Comparison of ENCODE assay signal across 8 mouse cellular contexts in the genomic region with DNA sequence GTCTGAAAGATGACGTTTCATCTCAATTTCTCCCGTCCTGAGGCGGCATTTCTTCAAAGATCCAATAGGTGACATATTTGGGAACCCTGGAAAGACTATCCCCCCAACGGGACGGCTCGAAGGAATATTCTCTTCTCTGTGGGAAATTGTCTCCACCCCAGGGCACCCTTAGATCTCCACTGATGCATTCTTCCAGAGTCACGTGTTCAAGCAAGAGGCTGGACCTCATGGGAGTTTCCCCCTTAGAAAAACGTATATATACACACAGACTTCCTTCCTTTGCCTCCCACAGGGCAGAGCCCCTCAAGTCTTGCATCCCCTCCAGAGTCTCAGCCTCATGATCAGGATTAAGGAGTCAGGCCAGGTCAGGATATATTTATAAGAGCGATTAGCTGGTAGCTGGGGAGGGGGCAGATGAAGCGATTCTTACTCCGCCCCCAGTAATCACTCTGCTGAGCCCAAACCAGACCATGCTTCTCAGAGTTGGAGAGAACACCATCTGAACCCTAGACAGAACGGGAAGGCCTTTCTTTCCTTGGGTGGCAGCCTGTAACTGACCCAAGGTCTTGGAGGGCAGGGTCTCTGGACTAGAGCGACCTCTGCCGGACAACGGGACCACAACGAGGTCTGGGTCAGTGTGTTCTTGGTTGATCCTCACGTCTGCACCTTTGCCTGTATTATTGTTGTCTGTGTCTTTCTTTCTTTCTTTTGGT. TPM values are rescaled to one million over a fixed set of nuclear protein-coding genes. Genes with fewer than 3 reads are reported as not detected.
A peak's percentile ranks its signal among the peaks of the same experiment; 100 is the strongest.
DNase-seq lines count a peak whose midpoint lies in the region; ATAC-seq and TF ChIP-seq lines count a peak whose summit lies in the region.

TSS of gene Rtbdn (plus strand) at position 464 of the 713 bp plus-strand sequence.

- peak within 1 kb of the TSS; percentile 76 for H3K4me2 ChIP-seq in heart, embryonic 13.5 days
- H3K4me2 ChIP-seq in forebrain, embryonic 13.5 days, result peak within 1 kb of the TSS; percentile 91
- peak within 1 kb of the TSS; percentile 36 for H3K4me2 ChIP-seq in liver, embryonic 16.5 days (ENCODE audit: low read depth, low read length)

- peak; percentile 31; the same call in 1 of the 2 replicates for TF ChIP-seq CTCF in bone marrow, adult 2 months (IDR thresholded peaks at IDR 0.05; ENCODE audit: control insufficient read depth, insufficient read depth, low read length)

- no peak for TF ChIP-seq POLR2A in bone marrow, adult 2 months (IDR thresholded peaks at IDR 0.05; ENCODE audit: borderline replicate concordance, control insufficient read depth, low read depth, low read length)

- intact Hi-C loops in gastrocnemius, postnatal 36 days (cut with DNase I), result no loop called here

- whole genome bisulfite sequencing in heart, embryonic 13.5 days, result 12% methylated on average over 17 of the region's 17 CpGs
- 15% methylated on average over 17 of the region's 17 CpGs for WGBS in bone marrow, adult 2 months
- 8% methylated on average over 17 of the region's 17 CpGs for WGBS in forebrain, embryonic 13.5 days
- WGBS in liver, embryonic 16.5 days (ENCODE audit: insufficient replicate concordance), result 10% methylated on average over 17 of the region's 17 CpGs

- no peak for DNase-seq in heart, adult 9 months (ENCODE audit: low spot score in 2 of 2)
- no peak for DNase-seq in adrenal gland, postnatal 25 days
- no peak for DNase-seq in gastrocnemius, postnatal 36 days
- no peak for DNase-seq in layer of hippocampus, postnatal 10 days (ENCODE audit: low spot score in 2 of 2)

- H3K9me3 ChIP-seq in heart, embryonic 13.5 days, result no peaks in the 10 kb centered on the region
- H3K9me3 ChIP-seq in forebrain, embryonic 13.5 days (replicated peaks), result no peaks in the 10 kb centered on the region
- no peaks in the 10 kb centered on the region for H3K9me3 ChIP-seq in liver, embryonic 16.5 days (replicated peaks; ENCODE audit: control insufficient read depth, low read length)

- H3K27ac ChIP-seq in heart, embryonic 13.5 days (replicated peaks), result no peak within 1 kb of the TSS
- no peak within 1 kb of the TSS for H3K27ac ChIP-seq in bone marrow, adult 2 months (ENCODE audit: control insufficient read depth, insufficient read depth, low read depth, low read length, poor library complexity)
- 0 out of 2 replicates have a peak within 1 kb of the TSS, but pooled peaks have one; percentile 54 for H3K27ac ChIP-seq in forebrain, embryonic 13.5 days
- no peak within 1 kb of the TSS for H3K27ac ChIP-seq in liver, embryonic 16.5 days (ENCODE audit: low read length)

- H3K36me3 ChIP-seq in heart, embryonic 13.5 days, result no peaks in the 10 kb centered on the region
- H3K36me3 ChIP-seq in forebrain, embryonic 13.5 days (ENCODE audit: poor library complexity, severe bottlenecking), result no peaks in the 10 kb centered on the region
- H3K36me3 ChIP-seq in liver, embryonic 16.5 days (ENCODE audit: control insufficient read depth, insufficient read depth), result no peaks in the 10 kb centered on the region

- peaks cover 19% of the 10 kb centered on the region for H3K4me1 ChIP-seq in heart, embryonic 13.5 days
- H3K4me1 ChIP-seq in bone marrow, adult 2 months (ENCODE audit: control insufficient read depth, insufficient read depth, low read length), result no peaks in the 10 kb centered on the region
- H3K4me1 ChIP-seq in forebrain, embryonic 13.5 days, result peaks cover 29% of the 10 kb centered on the region
- H3K4me1 ChIP-seq in liver, embryonic 16.5 days (ENCODE audit: control insufficient read depth, low read depth, low read length), result peaks cover 13% of the 10 kb centered on the region

- H3K9ac ChIP-seq in heart, embryonic 13.5 days, result 0 out of 2 replicates have a peak within 1 kb of the TSS, but pooled peaks have one; percentile 54
- peak within 1 kb of the TSS; percentile 76 for H3K9ac ChIP-seq in forebrain, embryonic 13.5 days
- no peak within 1 kb of the TSS for H3K9ac ChIP-seq in liver, embryonic 16.5 days (ENCODE audit: low read depth, low read length)

- peaks cover 94% of the 10 kb centered on the region for H3K27me3 ChIP-seq in heart, embryonic 13.5 days (replicated peaks)
- peaks cover 82% of the 10 kb centered on the region for H3K27me3 ChIP-seq in forebrain, embryonic 13.5 days
- H3K27me3 ChIP-seq in liver, embryonic 16.5 days (ENCODE audit: control insufficient read depth, insufficient read depth, low read depth, low read length), result peaks cover 79% of the 10 kb centered on the region

- no peak for ATAC-seq in heart, embryonic 13.5 days (ENCODE audit: extremely low read depth, insufficient number of reproducible peaks, low FRiP score, low TSS enrichment)
- ATAC-seq in forebrain, embryonic 13.5 days, result peak; percentile 10; the same call in 1 of the 2 replicates
- no peak for ATAC-seq in liver, embryonic 16.5 days (ENCODE audit: low read depth)

- peak within 1 kb of the TSS; percentile 51 for H3K4me3 ChIP-seq in heart, embryonic 13.5 days
- no peak within 1 kb of the TSS for H3K4me3 ChIP-seq in bone marrow, adult 2 months (replicated peaks; ENCODE audit: control insufficient read depth, low read depth, low read length)
- peak within 1 kb of the TSS; percentile 69 for H3K4me3 ChIP-seq in forebrain, embryonic 13.5 days
- H3K4me3 ChIP-seq in liver, embryonic 16.5 days (ENCODE audit: low read depth, low read length), result peak within 1 kb of the TSS; percentile 24

RNA-seq across cellular contexts. Expression of gene Rtbdn, which starts in this region (rescaled TPM):
- 0.17 and 0.32 TPM in 2 replicates for polyA plus RNA-seq in heart, embryonic 13.5 days (2015; fragmentation: Nextera tagmentation; extraction: Ambion mirVana)
- polyA plus RNA-seq in bone marrow, adult 2 months (2011; ENCODE audit: insufficient read depth, insufficient read length, low replicate concordance, missing spikeins), result not detected in 2 replicates
- polyA plus RNA-seq in forebrain, embryonic 13.5 days (2015; fragmentation: Nextera tagmentation; extraction: Ambion mirVana), result 1.2 and 1.8 TPM in 2 replicates
- polyA plus RNA-seq in liver, embryonic 16.5 days (2015; fragmentation: Nextera tagmentation; extraction: Ambion mirVana), result 0.20 and 0.44 TPM in 2 replicates
- not detected in 2 replicates for total RNA-seq in adrenal gland, postnatal 25 days (2021)
- total RNA-seq in gastrocnemius, postnatal 36 days (2021), result not detected
- 1 to 10 TPM; 3.1 to 3.6 TPM for total RNA-seq in layer of hippocampus, postnatal 10 days (2021)

Comparison
In these comparisons a context has a peak if more than half of its experiments do, and no peak if none do; other contexts are left out.
1. H3K4me2 ChIP-seq: peak in every context shown above with its lines; median percentile 91 in forebrain, embryonic 13.5 days; 76 in heart, embryonic 13.5 days; 36 in liver, embryonic 16.5 days.